Mouse (Mus musculus) left cerebral cortex, adult 2 months (tissue): ENCODE results near the gene A4galt. TPM values are rescaled to one million over a fixed set of nuclear protein-coding genes. Genes with fewer than 3 reads are reported as not detected.

Experiments used
- DNase-seq, 2 experiments: peaks; one replicate each; pipeline ENCODE4 v3.0.0; 2021 to 2022; ENCODE audit warnings: low spot score in 2 of 2, mixed read lengths in 1 of 2; ENCODE audit errors: extremely low spot score in 1 of 2
- H3K27ac ChIP-seq: fragments of 200-600 bp; 2 replicates; pipeline ENCODE4 v1.8.1; 2022
- H3K4me3 ChIP-seq: fragments of 200-600 bp; 2 replicates; pipeline ENCODE4 v1.8.1; 2022
- CTCF ChIP-seq: fragments of 200-600 bp; IDR thresholded peaks from 2 replicates; pipeline ENCODE4 v1.8.1; 2022; ENCODE audit warnings: antibody characterized with exemption, mild to moderate bottlenecking, moderate library complexity
- intact Hi-C: fragments of 180-260 bp; cut with DNase I; formaldehyde crosslinking; loops from one replicate; pipeline ENCODE4 v1.15.1; 2025
- total RNA-seq, 2 experiments: library from RNA; stranded (reverse); gene quantifications; 2 replicates each; pipeline ENCODE4 v1.2.3; 2021

The A4galt gene
- total RNA-seq, 2 experiments from 2014 or later = 1.9 to 4.5 TPM

DNA sequence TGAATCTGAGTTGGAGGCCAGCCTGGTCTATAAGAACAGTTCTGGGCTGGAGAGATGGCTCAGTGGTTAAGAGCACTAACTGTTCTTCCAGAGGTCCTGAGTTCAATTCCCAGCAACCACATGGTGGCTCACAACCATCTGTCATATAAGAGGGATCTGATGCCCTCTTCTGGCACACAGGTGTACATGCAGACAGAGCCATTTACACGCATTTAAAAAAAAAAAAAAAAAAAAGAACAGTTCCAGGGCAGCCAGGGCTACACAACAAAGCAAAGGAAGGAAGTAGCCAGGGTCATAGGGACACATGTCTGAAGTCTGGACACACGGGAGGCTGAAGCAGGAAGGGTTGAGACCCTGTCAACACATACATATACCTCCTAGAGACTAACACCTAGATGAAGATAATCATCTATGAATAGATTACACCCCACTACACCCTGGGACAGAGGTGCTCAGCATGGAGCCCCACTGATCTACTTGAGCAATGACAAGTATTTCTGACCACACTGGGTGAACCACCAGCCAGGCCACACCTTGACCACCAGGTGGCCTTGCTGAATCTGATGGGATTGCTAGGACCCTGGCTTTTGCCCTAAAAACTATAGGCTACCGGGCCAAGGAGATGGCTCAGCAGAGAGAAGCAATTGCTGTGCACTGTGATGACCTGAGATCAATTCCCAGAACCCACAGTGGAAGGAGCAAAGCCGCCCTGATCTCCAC is 9.5 kb downstream of the A4galt start:
- TF ChIP-seq CTCF = no peak
- Histone ChIP-seq H3K4me3 (no peak overlapping the region), H3K27ac (no peak overlapping the region)
- intact Hi-C loops = no loop called here
- no peak for DNase-seq

GRCm38 (mm10) chr15:83241497-83241896 is 10.1 kb downstream of the A4galt start:
- Histone ChIP-seq H3K4me3 (no peak overlapping the region), H3K27ac (no peak overlapping the region)
- TF ChIP-seq CTCF = no peak
- intact Hi-C loops = no loop called here
- no peak for DNase-seq

DNA sequence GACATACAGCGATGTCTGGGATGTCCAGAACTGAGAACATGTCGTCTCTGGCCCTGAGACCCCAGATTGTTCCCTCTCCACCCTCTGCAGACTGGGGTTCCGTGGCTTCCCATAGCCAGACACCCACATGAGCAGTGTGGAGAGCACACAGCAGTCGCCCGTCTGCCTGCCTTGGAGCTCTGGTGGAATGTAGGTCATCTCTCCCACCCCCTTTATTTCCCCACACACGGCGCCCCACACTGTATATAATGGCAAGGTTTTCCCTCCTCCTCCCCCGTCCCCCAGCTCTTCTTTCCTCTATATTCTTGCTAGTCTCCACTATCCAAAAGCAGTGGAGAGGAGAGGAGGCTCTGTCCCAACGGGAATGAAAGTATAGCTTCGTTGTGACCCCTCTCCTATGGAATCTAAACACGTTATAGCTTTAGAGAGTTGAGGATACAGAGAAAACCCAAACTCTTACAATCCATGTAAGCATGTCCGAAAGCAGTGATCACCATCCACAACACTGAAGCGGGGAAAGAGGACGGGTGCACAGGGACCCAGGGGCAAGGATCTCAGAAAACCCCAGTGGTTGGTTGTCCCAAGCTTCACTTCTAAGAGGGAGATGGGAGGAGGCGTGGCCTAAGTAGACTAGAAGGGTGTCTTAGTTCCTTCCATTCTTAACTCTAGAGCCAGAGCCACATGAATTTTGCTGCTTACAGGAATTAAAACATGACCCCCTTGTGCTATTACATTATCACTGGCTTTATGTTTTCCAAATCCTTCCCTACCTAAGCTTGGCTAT is 13.9 kb downstream of the A4galt start:
- Histone ChIP-seq H3K27ac (no peak overlapping the region), H3K4me3 (no peak overlapping the region)
- intact Hi-C loops = no loop called here
- TF ChIP-seq CTCF = no peak
- no peak for DNase-seq

DNA sequence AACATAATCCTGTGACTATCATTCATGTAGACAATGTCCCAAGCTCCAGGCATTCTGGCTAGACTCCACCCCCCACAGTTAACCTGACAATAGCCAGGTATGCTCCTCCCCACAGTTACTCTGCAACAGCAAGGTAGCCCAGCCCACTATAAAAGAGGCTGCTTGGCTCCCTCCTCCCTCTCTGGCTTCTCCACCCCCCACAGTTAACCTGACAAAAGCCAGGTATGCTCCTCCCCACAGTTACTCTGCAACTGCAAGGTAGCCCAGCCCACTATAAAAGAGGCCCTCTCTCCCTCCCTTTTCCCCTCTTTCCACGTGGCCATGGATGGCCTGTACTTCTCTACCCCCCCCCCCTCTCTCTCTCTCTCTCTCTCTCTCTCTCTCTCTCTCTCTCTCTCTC is 14.8 kb downstream of the A4galt start:
- no peak for DNase-seq
- no peak for TF ChIP-seq CTCF
- H3K27ac ChIP-seq = no peak overlapping the region
- H3K4me3 ChIP-seq = no peak overlapping the region
- intact Hi-C loops = no loop called here

DNA sequence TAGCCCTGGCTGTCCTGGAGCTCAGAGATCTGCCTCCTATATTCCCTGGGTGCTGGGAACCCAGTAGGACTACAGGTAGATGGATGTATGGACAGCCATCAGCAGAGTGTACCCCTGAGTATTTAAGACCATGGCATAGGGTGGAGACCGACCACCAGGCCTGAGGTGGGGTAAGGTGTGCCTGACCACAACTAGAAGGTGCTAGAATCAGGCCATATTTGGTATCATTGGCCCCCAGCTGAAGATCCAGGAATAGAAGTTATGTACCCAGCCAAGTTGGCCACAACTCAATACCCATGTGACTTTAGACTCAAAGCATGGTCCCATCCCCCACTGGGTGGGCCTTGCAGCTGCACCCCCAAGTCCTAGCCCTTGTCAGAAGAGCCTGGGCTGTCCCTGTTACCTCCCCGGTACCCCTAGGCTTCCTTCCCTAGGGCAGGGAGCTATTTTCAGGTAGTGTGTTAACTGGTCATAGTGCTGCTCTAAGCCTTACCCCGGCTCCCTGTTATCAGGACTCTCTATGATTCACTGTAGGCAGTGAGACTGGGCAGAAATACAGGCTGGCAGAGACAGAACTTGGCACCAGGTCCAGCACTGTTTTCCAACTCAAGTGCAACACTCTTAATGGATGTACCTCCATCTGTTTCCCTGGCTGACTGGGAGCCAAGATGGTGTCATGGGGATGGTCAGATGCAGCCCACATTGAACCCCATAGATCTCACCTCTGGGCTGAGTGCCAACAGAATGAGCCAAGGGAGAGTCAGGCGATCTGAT is 18.2 kb downstream of the A4galt start:
- DNase-seq = no peak
- no peak overlapping the region for H3K4me3 ChIP-seq
- H3K27ac ChIP-seq = no peak overlapping the region
- TF ChIP-seq CTCF = no peak
- intact Hi-C loops = loop anchor here (5.0 kb wide), 1 partner anchor 39 kb away; no protein-coding TSS in a partner anchor

DNA sequence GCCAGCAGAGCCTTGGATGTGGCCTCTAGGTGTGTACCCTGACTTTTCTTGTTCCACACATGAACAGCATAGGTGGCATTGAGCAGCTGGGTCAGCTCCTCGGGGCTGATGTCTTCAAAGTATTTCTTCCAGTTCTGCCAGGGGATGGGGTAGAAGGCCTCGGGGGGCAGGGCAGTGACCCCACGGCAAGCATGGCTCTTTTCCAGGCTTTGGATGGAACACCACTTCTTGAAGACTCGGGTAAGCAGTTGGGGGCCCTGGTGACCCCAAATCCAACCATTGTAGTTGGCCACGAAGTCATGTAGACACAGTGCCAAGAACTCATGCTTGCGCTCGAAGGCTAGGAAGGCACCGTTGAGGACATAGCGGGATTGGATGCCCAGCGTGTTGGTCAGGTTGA is 24.0 kb downstream of the A4galt start:
- intact Hi-C loops = no loop called here
- DNase-seq = no peak
- no peak overlapping the region for H3K4me3 ChIP-seq
- no peak for TF ChIP-seq CTCF
- no peak overlapping the region for H3K27ac ChIP-seq

DNA sequence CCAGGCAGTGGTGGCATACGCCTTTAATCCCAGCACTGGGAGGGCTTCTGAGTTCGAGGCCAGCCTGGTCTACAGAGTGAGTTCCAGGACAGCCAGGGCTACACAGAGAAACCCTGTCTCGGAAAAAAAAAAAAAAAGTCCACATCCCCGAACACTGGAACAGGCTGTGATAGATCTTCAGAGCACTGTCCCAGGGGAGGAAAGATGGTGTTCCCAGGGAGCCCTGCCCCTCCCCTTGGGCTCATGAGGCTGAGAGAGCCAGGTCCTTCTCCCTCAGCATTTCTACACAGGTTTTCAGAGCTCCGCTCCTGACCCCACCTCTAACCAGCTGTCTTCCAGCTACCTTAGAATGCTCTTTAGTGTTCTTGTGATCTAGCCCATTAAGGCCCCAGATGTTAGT is 24.7 kb downstream of the A4galt start:
- TF ChIP-seq CTCF = no peak

DNA sequence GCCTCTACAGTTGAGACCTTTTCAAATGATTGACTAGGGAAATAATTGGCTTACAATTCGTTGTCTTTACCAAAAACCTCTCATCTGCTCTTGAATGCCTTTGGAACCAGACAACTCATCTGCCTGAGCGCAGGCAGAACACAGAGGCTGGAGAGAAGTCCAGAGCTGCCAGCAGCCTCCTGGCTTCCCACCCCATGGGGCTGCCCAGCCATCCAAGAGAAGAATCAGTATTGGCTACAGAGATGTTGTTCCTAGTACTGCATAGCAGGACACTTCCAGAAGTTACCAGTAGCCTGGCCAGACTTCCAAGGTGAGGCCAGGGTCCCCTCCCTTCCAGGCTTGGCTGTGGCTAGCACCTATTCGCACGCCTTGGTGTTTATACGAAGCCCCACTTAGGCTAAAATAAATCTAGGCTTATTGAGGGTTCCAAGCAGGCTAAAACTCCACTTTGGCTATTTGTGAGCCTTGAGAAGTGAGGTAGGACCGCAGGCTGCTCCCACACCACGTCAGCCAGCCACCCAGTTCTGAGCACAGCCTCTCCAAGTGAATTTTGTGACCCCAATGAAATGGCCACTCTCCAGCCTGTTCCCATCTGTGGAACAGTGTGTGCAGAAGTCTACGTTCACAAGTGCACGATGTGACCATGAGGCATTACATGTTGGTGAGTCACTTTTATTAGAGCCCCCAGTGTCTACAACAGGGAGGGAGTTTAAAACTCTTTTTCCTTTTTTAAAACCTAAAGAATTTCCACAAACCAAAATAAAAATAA is 25.3 kb downstream of the A4galt start:
- Histone ChIP-seq H3K4me3 (no peak overlapping the region), H3K27ac (no peak overlapping the region)
- no peak for TF ChIP-seq CTCF
- no peak for DNase-seq
- intact Hi-C loops = no loop called here

More for the DNA sequence above, 24.7 kb downstream of the A4galt start:
- no peak overlapping the region for H3K4me3 ChIP-seq
- intact Hi-C loops = no loop called here
- DNase-seq = no peak
- H3K27ac ChIP-seq = no peak overlapping the region

DNA sequence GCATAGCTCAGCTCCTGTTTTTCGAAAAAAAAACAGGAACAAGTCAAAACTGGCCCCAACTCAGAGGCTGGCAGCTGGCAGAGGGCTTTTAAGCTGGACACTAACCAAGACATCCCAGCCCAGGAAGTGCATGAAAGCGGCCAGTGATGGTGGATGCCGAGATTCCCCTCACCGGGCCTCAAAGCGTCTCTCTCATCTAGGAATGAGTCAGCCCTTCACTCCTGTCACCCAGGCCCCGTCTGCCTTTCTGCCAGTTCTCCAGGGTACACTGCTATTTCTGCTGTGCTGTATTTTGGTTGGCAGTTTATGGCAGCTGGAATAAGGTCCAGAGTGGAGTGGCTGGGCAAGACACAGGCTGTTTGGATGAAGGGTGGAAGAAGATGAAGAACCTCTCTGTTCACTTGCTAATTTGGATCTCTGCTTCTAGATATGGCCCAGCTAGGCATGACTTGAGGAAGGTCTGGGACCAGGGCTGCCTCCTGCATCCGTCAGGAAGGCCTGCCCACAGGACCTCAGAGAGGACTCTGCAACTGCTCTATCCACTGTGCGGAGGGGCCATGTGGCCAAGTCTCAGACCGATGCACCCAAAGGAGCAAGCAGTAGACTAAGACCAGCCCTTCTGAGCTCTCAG is 27.3 kb downstream of the A4galt start:
- Histone ChIP-seq H3K27ac (peak overlapping the region; percentile 16; the same call in 1 of the 2 replicates), H3K4me3 (no peak overlapping the region)
- TF ChIP-seq CTCF = no peak
- peak in 1 of 2 experiments; percentile 13 for DNase-seq
- intact Hi-C loops = loop anchor here (5.0 kb wide), 1 partner anchor 78 kb away; no protein-coding TSS in a partner anchor

GRCm38 (mm10) chr15:83223208-83223962 is 28.2 kb downstream of the A4galt start:
- H3K4me3 ChIP-seq = no peak overlapping the region
- intact Hi-C loops = loop anchor here (5.0 kb wide), 1 partner anchor 79 kb away; no protein-coding TSS in a partner anchor
- peak overlapping the region; percentile 16; the same call in 1 of the 2 replicates for H3K27ac ChIP-seq
- DNase-seq = no peak
- TF ChIP-seq CTCF = no peak
